Mouse (Mus musculus) limb, embryonic 10.5 days (tissue): Measurements from ENCODE around the gene Olfr467. TPM values are rescaled to one million over a fixed set of nuclear protein-coding genes. Genes with fewer than 3 reads are reported as not detected.
"Not testable (repeated sequence)": the region's sequence is repeated elsewhere in the genome, so short reads cannot be mapped to it uniquely, and the experiment has no call there.

Experiments
- DNase-seq: peaks from one replicate; pipeline ENCODE4 v3.0.0-alpha.2; 2017; ENCODE audit warnings: low spot score
- H3K27ac ChIP-seq: fragments of 300-500 bp; sonication (generic); 2 replicates; pipeline ENCODE4 v1.5.1; 2016; ENCODE audit warnings: mild to moderate bottlenecking
- H3K27me3 ChIP-seq: fragments of 300-500 bp; sonication (generic); 2 replicates; pipeline ENCODE4 v1.6.1; 2016; ENCODE audit warnings: low read depth, mild to moderate bottlenecking; ENCODE audit not compliant: poor library complexity, severe bottlenecking
- H3K36me3 ChIP-seq: fragments of 300-500 bp; sonication (generic); 2 replicates; pipeline ENCODE4 v1.6.1; 2016; ENCODE audit warnings: mild to moderate bottlenecking, moderate library complexity
- H3K4me1 ChIP-seq: fragments of 300-500 bp; sonication (generic); 2 replicates; pipeline ENCODE4 v1.6.1; 2016
- H3K4me3 ChIP-seq: fragments of 300-500 bp; sonication (generic); 2 replicates; pipeline ENCODE4 v1.5.1; 2016; ENCODE audit warnings: mild to moderate bottlenecking, moderate library complexity
- H3K9me3 ChIP-seq: fragments of 300-500 bp; sonication (generic); replicated peaks from 2 replicates; pipeline ENCODE4 v1.6.1; 2016; ENCODE audit warnings: mild to moderate bottlenecking
- WGBS: fragments of 180-500 bp; shearing (Covaris S2); methylation state at CpG from one replicate; pipeline ENCODE4 v1.1.7; 2016; 5-methylcytosine and 5-hydroxymethylcytosine counted together
- polyA plus RNA-seq: library from polyadenylated mRNA; unstranded; fragments of >200 nt; fragmentation: Nextera tagmentation; extraction: Ambion mirVana; gene quantifications from 2 replicates; pipeline ENCODE4 v1.2.1, GENCODE M21; 2016

Gene Olfr467
- not detected in 2 replicates for polyA plus RNA-seq

- Histone ChIP-seq H3K4me3 (no peak within 1 kb of the TSS), H3K9me3 (no peaks in the 10 kb centered on the region), H3K27ac (no peak within 1 kb of the TSS), H3K27me3 (no peaks in the 10 kb centered on the region), H3K36me3 (no peaks in the 10 kb centered on the region), H3K4me1 (no peaks in the 10 kb centered on the region)
- DNase-seq, result no peak
These were observed at the start of gene Olfr467 for GRCm38 (mm10) chr7:107811963-107812362. TSS of gene Olfr467 (plus strand) at chr7:107812263.

- Histone ChIP-seq H3K27me3 (no peaks in the 10 kb centered on the region), H3K27ac (no peak overlapping the region), H3K4me3 (no peak overlapping the region), H3K36me3 (no peaks in the 10 kb centered on the region), H3K9me3 (no peaks in the 10 kb centered on the region), H3K4me1 (no peaks in the 10 kb centered on the region)
- 85% methylated on average over 6 of the region's 6 CpGs for WGBS
- DNase-seq, result no peak
These were observed 41.3 kb upstream of the Olfr467 start for GRCm38 (mm10) chr7:107770812-107771211.

- Histone ChIP-seq H3K4me3 (no peak overlapping the region), H3K9me3 (no peaks in the 10 kb centered on the region), H3K27me3 (no peaks in the 10 kb centered on the region), H3K36me3 (no peaks in the 10 kb centered on the region), H3K27ac (no peak overlapping the region), H3K4me1 (no peaks in the 10 kb centered on the region)
- 83% methylated on average over 1 of the region's 1 CpGs for WGBS
- DNase-seq, result no peak
These were observed 33.8 kb upstream of the Olfr467 start for GRCm38 (mm10) chr7:107778216-107778615.

- no peak for DNase-seq
- Histone ChIP-seq H3K27ac (no peak overlapping the region), H3K9me3 (no peaks in the 10 kb centered on the region), H3K27me3 (no peaks in the 10 kb centered on the region), H3K4me1 (no peaks in the 10 kb centered on the region), H3K36me3 (no peaks in the 10 kb centered on the region), H3K4me3 (no peak overlapping the region)
- WGBS, result 41% methylated on average over 4 of the region's 4 CpGs
These were observed 32.5 kb upstream of the Olfr467 start for GRCm38 (mm10) chr7:107779611-107780010.

DNA sequence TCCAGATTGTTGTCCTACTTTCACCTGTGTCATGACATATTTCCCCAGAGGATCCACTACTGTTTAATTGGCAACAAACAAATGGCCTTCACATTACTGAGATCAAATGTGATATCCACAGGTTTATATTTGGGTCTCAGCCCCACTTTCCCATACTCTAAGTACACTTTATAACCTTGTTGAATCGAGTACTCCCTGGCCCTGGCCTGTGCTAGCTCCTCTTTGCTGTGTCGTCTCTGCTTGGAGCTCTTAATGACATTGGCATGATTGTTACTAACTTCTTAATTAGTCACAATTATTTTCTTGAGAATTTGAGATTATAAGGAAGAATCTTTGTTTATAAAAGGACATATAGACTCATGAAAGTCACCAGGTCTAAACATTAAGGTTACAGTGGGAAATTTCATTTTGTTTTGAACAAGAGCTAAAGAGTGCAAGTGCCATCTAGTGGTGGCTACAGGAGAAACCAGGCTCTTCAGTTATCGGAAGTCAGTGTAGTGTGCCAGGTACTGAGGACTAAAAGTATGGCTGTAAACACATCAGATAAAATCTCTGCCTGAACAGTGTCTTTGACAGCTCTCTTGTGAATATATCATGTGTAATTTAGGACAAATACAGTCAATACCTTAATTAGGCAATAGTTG is 24.0 kb upstream of the Olfr467 start:
- Histone ChIP-seq H3K27ac (no peak overlapping the region), H3K9me3 (no peaks in the 10 kb centered on the region), H3K4me1 (no peaks in the 10 kb centered on the region), H3K36me3 (no peaks in the 10 kb centered on the region), H3K4me3 (no peak overlapping the region), H3K27me3 (no peaks in the 10 kb centered on the region)
- no peak for DNase-seq
- WGBS, result 63% methylated on average over 3 of the region's 3 CpGs

GRCm38 (mm10) chr7:107796500-107796899 is 15.6 kb upstream of the Olfr467 start:
- Histone ChIP-seq H3K4me1 (peaks cover 1% of the 10 kb centered on the region; the same call in 1 of the 2 replicates), H3K27me3 (no peaks in the 10 kb centered on the region), H3K4me3 (no peak overlapping the region), H3K27ac (no peak overlapping the region), H3K36me3 (no peaks in the 10 kb centered on the region), H3K9me3 (no peaks in the 10 kb centered on the region)
- 92% methylated on average over 2 of the region's 2 CpGs for WGBS
- no peak for DNase-seq

- no peaks in the 10 kb centered on the region for H3K36me3 ChIP-seq
- no peak for DNase-seq
- H3K9me3 ChIP-seq, result no peaks in the 10 kb centered on the region
- no peaks in the 10 kb centered on the region for H3K27me3 ChIP-seq
- 92% methylated on average over 2 of the region's 2 CpGs for WGBS
- peaks cover 11% of the 10 kb centered on the region; the same call in 1 of the 2 replicates for H3K4me1 ChIP-seq
- H3K27ac ChIP-seq, result peak within 1 kb of the TSS; percentile 80
- H3K4me3 ChIP-seq, result no peak within 1 kb of the TSS
These were observed 11.0 kb upstream of the Olfr467 start, which contains the start of gene Ovch2 for GRCm38 (mm10) chr7:107801108-107801507. TSS of gene Ovch2 (minus strand) at chr7:107801208.

- Histone ChIP-seq H3K4me3 (no peak overlapping the region), H3K27ac (peak overlapping the region; percentile 80), H3K36me3 (no peaks in the 10 kb centered on the region), H3K27me3 (no peaks in the 10 kb centered on the region), H3K9me3 (no peaks in the 10 kb centered on the region), H3K4me1 (peaks cover 11% of the 10 kb centered on the region; the same call in 1 of the 2 replicates)
- no peak for DNase-seq
- WGBS, result 52% methylated on average over 3 of the region's 3 CpGs
These were observed 9.9 kb upstream of the Olfr467 start for GRCm38 (mm10) chr7:107802138-107802537.

GRCm38 (mm10) chr7:107819442-107819841 is 7.4 kb downstream of the Olfr467 start:
- no peaks in the 10 kb centered on the region for H3K9me3 ChIP-seq
- H3K4me3 ChIP-seq, result no peak overlapping the region
- H3K4me1 ChIP-seq, result no peaks in the 10 kb centered on the region
- DNase-seq, result no peak
- H3K27me3 ChIP-seq, result no peaks in the 10 kb centered on the region
- no peaks in the 10 kb centered on the region for H3K36me3 ChIP-seq
- H3K27ac ChIP-seq, result no peak overlapping the region

DNA sequence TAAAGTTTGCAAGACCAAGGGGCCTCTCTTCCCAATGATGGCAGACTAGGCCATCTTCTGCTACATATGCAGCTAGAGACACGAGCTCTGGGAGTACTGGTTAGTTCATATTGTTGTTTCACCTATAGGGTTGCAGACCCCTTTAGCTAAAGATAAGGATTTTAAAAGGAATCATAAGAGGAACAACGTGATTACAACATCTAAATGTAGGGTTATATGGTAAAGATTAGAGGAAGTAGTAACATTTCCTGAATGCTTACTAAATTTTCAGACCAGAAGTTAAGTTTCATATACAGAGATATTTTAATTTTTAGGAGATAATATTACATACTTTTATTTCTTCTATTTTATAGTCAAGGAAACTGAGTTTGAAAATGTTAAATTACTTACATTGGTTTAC is 11.8 kb downstream of the Olfr467 start:
- not testable (repeated sequence) for H3K4me1 ChIP-seq, H3K36me3 ChIP-seq, H3K9me3 ChIP-seq, H3K27me3 ChIP-seq, H3K27ac ChIP-seq, H3K4me3 ChIP-seq, DNase-seq
- 75% methylated on average over 2 of the region's 2 CpGs for WGBS

DNA sequence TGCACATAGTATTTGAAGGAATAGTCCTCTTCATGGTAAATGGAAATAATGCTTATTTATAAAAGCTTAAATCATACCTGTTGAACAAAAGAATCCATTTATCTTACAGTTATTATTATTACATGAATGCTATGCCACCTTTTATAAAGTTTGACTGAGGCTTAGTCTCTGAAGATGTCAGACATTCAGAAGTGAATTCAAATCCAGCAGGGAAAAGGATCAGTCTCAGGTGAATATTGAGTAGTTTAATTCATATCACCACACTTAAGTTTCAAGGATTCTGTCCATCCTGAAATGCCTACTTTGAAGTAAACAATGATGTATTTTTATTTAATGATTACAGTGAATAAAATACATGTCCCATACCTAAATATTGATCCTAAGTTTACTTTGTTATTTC is 13.4 kb downstream of the Olfr467 start, which contains the start of gene Olfr469:
Gene Olfr469, minus strand, starts transcription at position 101 of the 400 bp plus-strand sequence.
- not testable (repeated sequence) for H3K27me3 ChIP-seq, H3K27ac ChIP-seq, H3K36me3 ChIP-seq, H3K9me3 ChIP-seq, H3K4me3 ChIP-seq, H3K4me1 ChIP-seq, DNase-seq

DNA sequence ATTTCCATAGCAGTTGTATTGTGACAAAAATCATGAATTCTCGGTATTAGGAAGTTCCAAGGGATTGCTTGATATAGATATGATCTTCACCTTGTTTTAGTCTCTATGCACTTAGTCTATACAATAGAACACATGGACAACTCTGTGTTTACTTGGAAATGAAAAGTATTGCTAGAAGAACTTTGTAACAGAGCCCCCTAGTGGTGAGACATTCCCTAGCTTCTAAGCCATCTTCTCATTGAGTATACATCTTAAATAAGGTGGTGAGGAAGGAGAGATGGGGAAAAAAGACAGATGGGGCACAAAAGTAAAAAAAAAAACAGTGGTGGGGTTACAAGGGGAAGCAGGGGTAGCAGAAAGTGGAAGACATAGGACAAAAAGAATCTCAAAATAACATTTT is 29.7 kb downstream of the Olfr467 start:
- WGBS, result 75% methylated on average over 1 of the region's 1 CpGs
- H3K36me3 ChIP-seq, result no peaks in the 10 kb centered on the region
- H3K9me3 ChIP-seq, result no peaks in the 10 kb centered on the region
- DNase-seq, result no peak
- H3K4me1 ChIP-seq, result no peaks in the 10 kb centered on the region
- no peaks in the 10 kb centered on the region for H3K27me3 ChIP-seq
- no peak overlapping the region for H3K27ac ChIP-seq
- H3K4me3 ChIP-seq, result no peak overlapping the region

DNA sequence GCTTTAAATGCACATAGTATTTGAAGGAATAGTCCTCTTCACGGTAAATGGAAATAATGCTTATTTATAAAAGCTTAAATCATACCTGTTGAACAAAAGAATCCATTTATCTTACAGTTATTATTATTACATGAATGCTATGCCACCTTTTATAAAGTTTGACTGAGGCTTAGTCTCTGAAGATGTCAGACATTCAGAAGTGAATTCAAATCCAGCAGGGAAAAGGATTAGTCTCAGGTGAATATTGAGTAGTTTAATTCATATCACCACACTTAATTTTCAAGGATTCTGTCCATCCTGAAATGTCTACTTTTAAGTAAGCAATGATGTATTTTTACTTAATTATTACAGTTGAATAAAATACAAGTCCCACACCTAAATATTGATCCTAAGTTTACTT is 35.3 kb downstream of the Olfr467 start, which contains the start of gene Olfr470:
Gene Olfr470, minus strand, starts transcription at position 101 of the 400 bp plus-strand sequence.
- WGBS, result 83% methylated on average over 1 of the region's 1 CpGs
- H3K4me3 ChIP-seq, result not testable (repeated sequence)

More for the DNA sequence above, 35.3 kb downstream of the Olfr467 start, which contains the start of gene Olfr470:
- not testable (repeated sequence) for H3K27me3 ChIP-seq, H3K27ac ChIP-seq, H3K36me3 ChIP-seq, H3K9me3 ChIP-seq, H3K4me1 ChIP-seq, DNase-seq
